Mouse (Mus musculus) liver, adult 2 months (tissue): ENCODE measurements around the gene Mmp1b.

Experiments
- CTCF ChIP-seq: fragments of 200-500 bp; IDR thresholded peaks from 2 replicates; pipeline ENCODE4 v1.5.1; 2011; ENCODE audit warnings: low read depth, low read length, control low read depth
- POLR2A ChIP-seq: fragments of 200-500 bp; IDR thresholded peaks from 2 replicates; pipeline ENCODE4 v1.6.1; 2011; ENCODE audit warnings: low read length, control low read depth; ENCODE audit not compliant: insufficient read depth; ENCODE audit errors: extremely low read depth

GRCm38 (mm10) chr9:7336740-7337483 is 50.9 kb downstream of the Mmp1b start:
- TF ChIP-seq POLR2A (no peak), CTCF (no peak)
